Mouse (Mus musculus): ENCODE data around the gene Olfr145.

The Olfr145 gene

DNA sequence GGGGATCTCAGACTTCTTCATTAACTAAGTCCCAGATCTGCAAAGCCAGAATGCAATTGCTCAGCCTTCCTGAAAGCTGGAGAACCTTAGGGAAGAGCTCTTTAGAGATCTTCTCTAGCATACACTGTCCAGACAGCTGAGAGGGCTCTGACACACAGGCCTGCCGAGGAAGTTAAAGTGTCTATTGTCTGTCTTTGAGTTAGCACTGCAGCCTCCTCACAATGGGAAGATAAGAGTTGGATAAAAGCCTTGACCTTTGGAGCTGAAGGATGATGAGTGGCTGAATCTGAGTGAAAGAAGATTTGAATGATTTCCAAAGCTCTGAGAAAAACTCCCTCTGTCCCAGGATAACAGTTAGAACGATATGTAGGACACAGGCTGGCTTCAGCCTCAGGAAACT is at the start of gene Olfr145:
Gene Olfr145, plus strand, starts transcription at position 64 of the 400 bp plus-strand sequence.
- DNase-seq, result no peak

DNA sequence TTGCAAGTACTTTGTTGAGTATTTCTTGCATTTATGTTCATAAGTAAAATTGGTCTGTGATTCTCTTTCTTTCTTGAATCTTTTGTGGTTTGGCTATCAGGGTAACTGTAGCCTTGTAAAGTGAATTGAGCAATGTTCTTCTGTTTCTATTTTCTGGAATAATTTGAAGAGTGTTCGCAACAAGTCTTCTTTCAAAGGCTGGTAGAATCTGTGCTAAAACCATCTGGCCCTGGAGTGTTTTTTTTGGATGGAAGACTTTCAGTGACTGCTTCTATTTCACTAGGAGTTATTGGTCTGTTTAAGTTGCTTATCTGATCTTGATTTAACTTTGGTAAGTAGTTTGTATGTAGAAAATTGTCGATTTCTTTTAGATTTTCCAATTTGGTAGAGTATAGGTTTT is 47.3 kb upstream of the Olfr145 start:
- no peak for DNase-seq

DNA sequence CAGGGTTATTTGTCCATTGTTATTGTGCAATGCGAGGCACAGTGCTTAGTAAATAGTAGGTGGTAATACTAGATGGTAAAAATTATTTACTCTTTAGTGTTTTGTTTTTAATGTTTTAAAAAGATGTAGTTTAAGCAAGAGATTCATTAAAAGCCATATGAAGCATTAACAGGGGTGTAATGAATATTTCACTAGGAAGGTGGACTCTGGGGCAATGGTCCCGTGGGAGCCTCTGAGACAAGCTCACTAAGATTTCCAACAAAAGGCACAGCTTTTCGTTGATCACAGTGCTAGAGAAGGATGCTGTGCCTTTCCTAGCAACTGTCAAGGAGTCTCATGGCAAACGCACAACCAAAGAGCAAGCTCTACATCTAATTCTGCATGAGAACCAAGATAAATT is 42.6 kb upstream of the Olfr145 start, which contains the start of gene Olfr877:
Gene Olfr877, plus strand, starts transcription at position 301 of the 400 bp plus-strand sequence.
- no peak for DNase-seq

DNA sequence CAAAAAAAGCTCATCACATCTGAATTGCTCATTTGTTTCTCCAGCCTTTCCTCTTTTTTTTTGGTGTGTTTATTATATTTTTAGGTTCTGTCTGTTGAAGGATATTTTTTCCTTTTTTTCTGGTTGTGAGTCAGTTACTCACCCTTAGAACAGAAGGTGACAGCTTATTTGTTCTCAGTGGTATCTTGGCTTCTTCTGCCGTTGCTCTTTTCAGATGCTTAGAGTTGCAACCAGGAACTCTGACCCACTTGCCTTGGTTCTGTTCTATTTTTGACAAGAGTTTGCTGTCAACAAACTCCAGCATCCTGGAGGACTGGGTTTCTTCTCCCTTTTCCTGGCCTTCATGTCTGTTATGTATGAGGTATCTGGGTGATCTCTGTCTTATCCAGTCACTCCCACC is 33.2 kb upstream of the Olfr145 start:
- DNase-seq, result no peak

DNA sequence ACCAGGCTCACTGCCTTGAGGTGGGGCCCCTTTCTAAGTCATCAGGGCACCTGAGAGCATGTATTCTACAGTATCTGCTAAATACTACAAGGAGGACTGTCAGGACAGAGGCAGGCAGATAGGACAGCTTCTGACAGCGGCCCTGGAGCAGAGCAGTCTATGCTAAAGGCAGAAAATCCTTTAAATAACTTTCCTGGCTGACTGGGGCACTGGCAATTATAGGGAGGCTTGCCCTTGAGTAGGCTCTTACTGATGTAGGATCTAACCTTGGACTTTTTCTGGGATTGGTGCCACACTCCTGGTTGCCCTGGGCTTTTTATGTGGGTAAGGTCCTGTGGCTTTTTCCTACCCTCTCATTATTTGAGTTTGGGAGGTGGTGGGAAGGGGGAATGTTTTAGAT is 26.3 kb upstream of the Olfr145 start:
- peak; percentile 76 for DNase-seq

DNA sequence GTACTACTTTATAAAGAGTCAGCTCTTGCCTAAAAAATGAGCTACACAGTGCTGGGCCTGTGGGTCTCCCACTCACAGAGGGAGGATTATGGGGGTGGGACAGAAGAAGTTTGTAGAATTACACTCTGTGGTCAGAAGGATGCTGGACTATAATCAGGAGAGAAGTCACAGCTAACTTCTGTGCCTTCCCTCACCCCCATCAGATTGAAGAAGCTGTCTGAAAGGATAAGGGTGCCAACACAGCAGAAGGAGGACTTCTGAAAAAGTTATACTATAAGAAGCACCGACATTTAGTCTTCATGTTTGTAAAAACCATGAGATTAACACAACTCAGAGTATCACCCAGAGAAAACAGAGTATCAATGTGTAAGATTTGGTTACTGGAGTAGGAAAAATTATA is 25.4 kb upstream of the Olfr145 start:
- DNase-seq, result no peak

DNA sequence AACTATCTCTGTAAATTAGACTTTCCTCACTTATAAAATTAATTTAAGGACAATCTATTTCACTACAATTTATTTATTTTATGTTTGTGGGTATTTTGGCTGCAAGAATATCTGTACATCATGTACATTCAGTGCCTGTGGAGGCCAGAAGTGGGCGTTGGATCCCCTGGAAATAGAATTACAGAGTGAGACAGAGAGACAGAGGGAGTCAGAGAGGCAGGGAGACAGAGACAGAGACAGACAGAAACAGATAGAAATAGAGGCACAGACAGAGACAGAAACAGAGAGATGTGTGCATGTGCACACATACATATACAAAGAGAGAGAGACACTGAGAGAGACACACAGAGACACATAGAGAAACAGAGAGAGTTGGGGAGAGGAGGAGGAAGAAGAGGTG is 25.0 kb upstream of the Olfr145 start:
- no peak for DNase-seq

DNA sequence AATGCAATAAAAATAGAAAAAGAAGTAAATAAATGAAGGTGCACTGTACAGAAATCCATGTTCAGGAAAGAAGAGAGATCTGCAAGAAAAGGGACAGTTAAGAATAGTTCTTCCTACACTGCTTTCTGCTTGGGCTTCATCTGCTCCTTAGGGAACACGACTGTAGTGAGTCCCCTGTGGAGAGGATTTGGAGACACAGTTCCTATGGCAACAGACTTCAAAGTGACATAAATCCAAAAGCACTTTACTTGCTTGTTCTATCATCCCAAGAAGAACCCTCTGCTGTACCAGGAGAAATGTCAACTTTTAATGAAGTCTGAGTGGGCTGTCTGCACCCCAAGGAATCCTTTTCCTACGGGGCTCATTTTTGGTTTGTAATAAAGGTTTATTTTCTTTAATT is 5.6 kb upstream of the Olfr145 start:
- DNase-seq, result no peak

DNA sequence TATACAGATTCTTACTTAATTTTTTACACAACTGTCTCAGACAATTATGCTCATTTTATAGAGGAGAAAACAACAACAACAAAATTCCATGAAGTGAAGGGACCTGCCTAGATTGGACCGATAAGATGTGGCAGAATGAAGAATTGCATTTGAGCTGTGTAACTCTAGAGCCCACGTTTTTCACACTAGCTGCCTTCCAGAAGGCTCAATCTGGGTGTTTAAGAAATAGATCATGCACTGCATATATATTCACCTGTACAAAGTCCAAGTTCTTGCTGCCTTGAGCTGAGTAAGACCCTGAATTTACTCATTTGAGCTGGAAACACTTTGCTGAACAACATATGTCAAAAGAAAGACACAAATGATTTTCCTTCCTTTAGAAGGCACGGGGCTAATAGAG is 9.0 kb downstream of the Olfr145 start:
- DNase-seq, result no peak

DNA sequence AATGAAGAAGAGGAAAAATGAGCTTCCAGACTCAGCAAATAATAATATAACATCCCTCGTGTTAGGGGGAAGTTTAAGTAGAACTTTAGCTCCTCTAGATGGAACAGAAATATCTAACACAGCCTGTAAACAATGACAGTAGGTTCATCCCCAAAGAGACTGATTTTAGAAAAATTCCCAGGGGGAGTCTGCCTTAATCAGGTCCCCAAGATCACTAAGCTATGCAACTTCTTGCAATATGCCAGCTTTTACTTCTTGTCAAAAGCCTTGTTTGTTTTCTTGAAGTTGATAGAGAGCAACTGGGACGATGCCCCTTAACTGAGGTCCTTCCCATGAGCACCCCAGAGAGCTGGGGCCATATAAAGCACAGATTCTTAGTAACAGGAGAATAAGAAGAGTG is 21.0 kb downstream of the Olfr145 start, which contains the start of gene Olfr878:
Gene Olfr878, plus strand, starts transcription at position 301 of the 400 bp plus-strand sequence.
- no peak for DNase-seq

DNA sequence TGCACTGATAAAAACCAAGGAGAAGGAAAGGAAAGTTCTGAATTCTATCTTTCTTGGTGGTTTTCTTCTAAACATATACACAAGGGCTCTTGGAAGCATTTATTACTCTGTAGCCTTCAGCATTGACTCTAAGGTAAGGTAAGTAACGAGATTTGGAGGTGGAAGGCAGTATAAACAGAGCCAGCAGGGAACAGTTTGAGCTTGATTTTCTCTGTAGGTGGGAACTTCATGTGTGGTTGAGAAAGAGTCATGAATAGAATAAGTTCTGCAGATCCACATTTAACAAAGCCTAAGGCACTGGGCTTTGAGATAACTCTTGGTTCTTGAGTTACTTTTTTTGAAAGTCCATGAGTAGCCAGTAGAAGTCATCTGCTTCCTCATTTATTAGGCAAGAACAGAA is 21.5 kb downstream of the Olfr145 start:
- no peak for DNase-seq

DNA sequence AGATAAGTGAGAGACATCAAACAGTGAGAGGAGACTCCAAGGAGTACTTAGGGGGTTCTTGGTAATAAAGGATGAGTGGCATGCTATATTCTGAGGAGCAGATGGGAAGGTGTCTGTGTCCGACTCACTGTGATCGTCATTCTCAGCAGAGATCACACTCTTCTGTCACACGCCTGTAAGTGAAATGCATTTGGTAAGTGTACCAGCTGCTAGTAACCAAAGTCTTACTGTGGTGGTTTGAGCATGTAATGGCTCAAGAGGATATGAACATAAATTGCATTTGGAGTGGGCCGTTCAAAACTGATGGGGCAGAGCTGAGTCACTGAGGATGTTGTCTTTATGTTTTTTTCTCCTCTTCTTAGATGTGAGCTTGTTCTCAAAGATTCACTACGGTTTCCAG is 27.7 kb downstream of the Olfr145 start:
- DNase-seq, result no peak

DNA sequence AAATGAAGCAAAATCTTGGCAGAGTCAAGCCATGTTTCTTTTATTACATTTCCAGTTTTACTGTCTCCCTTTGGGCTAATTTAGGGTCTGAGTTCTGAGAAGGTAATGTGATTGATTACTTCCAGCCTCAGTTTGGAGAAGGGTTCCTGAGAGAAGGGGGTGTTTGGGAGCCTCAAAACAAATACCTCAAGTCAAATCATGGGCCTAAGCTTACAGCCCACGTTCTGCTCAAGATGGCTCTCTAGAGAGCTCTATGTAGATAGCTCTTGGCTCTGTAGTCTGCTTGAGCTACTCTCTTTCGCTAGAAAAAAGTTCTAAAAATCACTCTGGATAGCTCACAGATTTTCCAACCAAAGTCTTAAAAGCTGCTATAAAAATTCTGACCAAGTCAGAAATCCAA is 28.9 kb downstream of the Olfr145 start:
- DNase-seq, result no peak

DNA sequence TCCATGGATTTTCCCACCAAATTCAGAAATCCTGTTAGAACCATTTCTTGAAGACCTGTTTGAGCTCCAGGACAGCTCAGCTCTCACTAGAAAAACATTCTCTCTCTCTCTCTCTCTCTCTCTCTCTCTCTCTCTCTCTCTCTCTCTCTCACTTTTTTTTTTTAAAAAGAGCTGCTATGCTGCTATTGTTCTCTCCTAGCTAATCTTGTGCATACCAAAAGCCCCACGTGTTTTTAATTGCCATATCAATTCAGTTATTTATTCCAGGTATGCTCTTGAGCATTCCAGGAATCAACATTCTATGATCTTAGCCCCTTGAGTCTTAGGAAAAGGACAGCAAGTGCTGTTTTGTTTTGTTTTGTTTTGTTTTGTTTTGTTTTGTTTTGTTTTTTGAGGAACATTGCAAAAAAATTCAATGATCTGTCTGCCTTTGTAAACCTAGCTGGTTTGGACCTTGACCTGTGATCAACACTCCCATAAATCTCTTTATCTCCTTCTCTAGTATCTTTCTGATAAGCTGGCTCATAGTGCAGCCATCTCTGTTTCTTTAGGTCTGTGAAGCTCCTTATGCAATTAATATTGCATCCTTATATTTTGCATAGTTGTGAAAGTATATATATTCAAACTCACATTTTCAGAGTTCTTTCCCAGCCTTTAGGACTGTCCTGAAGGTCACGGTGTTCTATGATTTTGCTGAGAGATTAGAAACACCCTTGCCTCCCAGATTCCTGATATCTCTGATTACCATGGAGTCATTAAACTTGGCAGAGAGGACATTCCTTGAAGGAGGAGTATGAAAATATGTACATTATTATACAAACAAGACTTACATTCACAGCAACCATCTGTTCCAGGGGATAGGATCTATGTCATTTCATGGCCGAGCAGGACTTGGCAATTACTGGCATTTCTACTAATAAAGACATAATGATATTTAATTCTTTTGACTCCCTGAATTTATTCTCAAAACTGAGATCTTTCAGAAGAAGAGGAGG is 29.8 kb downstream of the Olfr145 start:
- no peak for DNase-seq

DNA sequence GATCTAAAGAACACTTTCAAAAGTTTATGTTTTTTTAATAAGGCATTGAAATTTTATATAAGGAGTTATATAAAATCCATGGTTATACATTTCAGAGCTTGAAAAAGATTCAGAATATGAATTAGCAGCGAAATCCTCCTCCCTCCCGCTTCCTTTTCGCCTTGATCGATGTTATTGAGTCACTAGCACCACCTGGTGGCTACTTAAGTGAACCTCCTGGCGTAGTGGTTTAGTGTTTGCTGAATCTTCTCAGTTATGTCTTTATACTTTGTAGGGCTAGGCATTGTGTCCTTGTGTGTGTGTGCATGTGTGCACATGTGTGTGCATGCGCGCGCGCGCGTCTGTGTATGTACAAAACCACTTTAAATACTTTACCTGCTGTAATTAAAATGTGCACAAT is 36.0 kb downstream of the Olfr145 start:
- peak; percentile 82 for DNase-seq

DNA sequence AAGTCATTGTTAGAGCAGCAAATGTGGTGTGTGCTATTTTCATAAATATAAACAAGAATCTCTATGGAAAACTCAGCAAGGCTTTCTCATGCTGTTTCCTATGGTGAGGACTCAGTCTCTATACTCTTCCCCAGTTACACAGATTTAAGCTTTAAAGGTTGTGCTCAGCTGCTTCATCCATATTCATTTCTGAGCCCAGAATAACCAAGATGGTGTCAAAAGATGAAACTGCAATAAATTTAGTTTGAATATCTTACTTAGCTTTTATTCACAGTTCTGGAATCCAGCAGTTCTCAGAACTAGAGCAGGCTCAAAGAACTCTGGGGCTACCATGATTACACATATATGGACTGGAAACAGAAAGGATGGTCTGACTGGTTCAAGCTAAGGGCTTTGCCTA is 37.6 kb downstream of the Olfr145 start:
- no peak for DNase-seq

DNA sequence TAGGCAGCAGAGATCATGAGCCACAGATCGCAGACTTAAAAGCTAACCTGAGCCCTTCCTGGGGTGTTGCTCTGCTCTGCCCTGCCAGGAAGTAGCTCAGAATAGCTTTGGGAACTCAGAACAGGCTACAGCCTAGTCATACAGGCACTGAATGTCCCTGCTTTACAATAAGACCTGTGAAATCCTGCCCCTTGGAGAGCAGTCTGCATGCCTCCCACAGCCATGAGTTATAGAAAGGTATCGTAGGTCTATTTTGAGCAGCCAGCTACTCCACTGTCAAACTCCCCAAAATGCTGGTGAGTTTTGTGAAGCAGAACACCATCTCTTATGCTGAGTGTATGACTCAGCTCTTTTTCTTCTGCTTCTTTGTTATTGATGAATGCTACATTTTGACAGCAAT is 44.6 kb downstream of the Olfr145 start:
- DNase-seq, result no peak

All from heart, adult 11 months (tissue).